Mouse (Mus musculus) ES-Bruce4 (cell line): ENCODE data around the gene Nes.

Experiments used
- CTCF ChIP-seq: IDR thresholded peaks from one replicate; pipeline ENCODE4 v1.8.1; 2011; ENCODE audit warnings: low read depth, low read length
- EP300 ChIP-seq: IDR thresholded peaks from 2 replicates; pipeline ENCODE4 v1.6.1; 2011; ENCODE audit warnings: low read depth, low read length; ENCODE audit not compliant: insufficient read depth
- POLR2A ChIP-seq: IDR thresholded peaks from one replicate; pipeline ENCODE4 v1.8.1; 2011; ENCODE audit warnings: low read length; ENCODE audit not compliant: insufficient read depth

DNA sequence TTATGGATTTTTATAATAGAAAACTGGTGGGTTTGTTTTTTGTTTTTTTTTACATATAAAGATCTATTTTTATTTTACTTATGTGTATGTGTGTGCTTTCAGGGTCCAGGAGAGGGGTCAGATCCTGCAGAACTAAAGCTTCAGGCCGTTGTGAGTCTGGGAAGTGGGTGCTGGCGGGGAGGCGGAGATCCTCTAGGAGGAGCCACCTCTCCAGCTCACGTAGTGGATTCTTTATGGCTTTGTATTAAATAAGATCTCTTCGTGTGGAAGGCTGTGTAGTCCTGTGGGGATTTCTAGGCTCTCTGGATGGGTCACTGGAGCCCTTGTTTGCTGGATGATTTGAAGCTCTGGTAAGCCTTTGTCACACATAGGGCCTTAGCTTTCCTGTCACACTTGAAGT, 30.3 kb upstream of the Nes start:
- no peak for TF ChIP-seq CTCF
- no peak for TF ChIP-seq POLR2A
- no peak for TF ChIP-seq EP300
